Mouse (Mus musculus) erythroblast, embryonic 14.5 days (primary cell): ENCODE data around the gene Vps41. TPM values are rescaled to one million over a fixed set of nuclear protein-coding genes. Genes with fewer than 3 reads are reported as not detected.

ENCODE experiments used
- H3K27me3 ChIP-seq: 2 replicates; pipeline ENCODE4 v1.6.1; 2012; ENCODE audit warnings: inconsistent platforms; ENCODE audit not compliant: control insufficient read depth
- H3K36me3 ChIP-seq: 2 replicates; pipeline ENCODE4 v1.6.1; 2012; ENCODE audit warnings: mild to moderate bottlenecking, inconsistent platforms; ENCODE audit not compliant: control insufficient read depth
- H3K4me1 ChIP-seq: 2 replicates; pipeline ENCODE4 v1.6.1; 2012; ENCODE audit warnings: inconsistent platforms; ENCODE audit not compliant: control insufficient read depth
- H3K4me3 ChIP-seq: replicated peaks from 2 replicates; pipeline ENCODE3; 2012; ENCODE audit warnings: moderate library complexity, mild to moderate bottlenecking, inconsistent platforms
- H3K9me3 ChIP-seq: 2 replicates; pipeline ENCODE4 v1.6.1; 2012; ENCODE audit warnings: low read length, inconsistent platforms, mixed read lengths; ENCODE audit not compliant: control insufficient read depth
- GATA1 ChIP-seq: IDR thresholded peaks from 2 replicates; pipeline ENCODE4 v1.6.1; 2012; ENCODE audit warnings: low read length, inconsistent platforms, mixed read lengths
- TAL1 ChIP-seq: IDR thresholded peaks from 3 replicates; pipeline ENCODE4 v1.6.1; 2012; ENCODE audit warnings: low read length, inconsistent platforms, mixed read lengths
- polyA plus RNA-seq: library from polyadenylated mRNA; stranded (reverse); fragments of >175 nt; gene quantifications from 2 replicates; pipeline ENCODE4 v1.2.3, GENCODE M21; 2012

Vps41 gene
- polyA plus RNA-seq, 1 experiment: 0.15 TPM

- H3K27me3 ChIP-seq: no peaks in the 10 kb centered on the region
- H3K9me3 ChIP-seq: no peaks in the 10 kb centered on the region
- no peak overlapping the region for H3K4me3 ChIP-seq
- no peak for TF ChIP-seq TAL1
- no peak for TF ChIP-seq GATA1
- H3K36me3 ChIP-seq: no peaks in the 10 kb centered on the region
- H3K4me1 ChIP-seq: peaks cover 1% of the 10 kb centered on the region
Observed at GRCm38 (mm10) chr13:18896789-18897188, 179.7 kb downstream of the Vps41 start.

GRCm38 (mm10) chr13:18903623-18904022, 186.5 kb downstream of the Vps41 start:
- Histone ChIP-seq H3K27me3 (no peaks in the 10 kb centered on the region), H3K4me3 (no peak overlapping the region), H3K36me3 (no peaks in the 10 kb centered on the region), H3K4me1 (no peaks in the 10 kb centered on the region), H3K9me3 (no peaks in the 10 kb centered on the region)
- TF ChIP-seq GATA1: no peak
- no peak for TF ChIP-seq TAL1

GRCm38 (mm10) chr13:18914774-18915173, 197.7 kb downstream of the Vps41 start:
- no peaks in the 10 kb centered on the region for H3K27me3 ChIP-seq
- H3K9me3 ChIP-seq: no peaks in the 10 kb centered on the region
- H3K36me3 ChIP-seq: no peaks in the 10 kb centered on the region
- TF ChIP-seq TAL1 (no peak), GATA1 (no peak)
- no peak overlapping the region for H3K4me3 ChIP-seq
- H3K4me1 ChIP-seq: no peaks in the 10 kb centered on the region

Other genes with a start within 250 kb of the Vps41 start
- gene Amph, start 230.9 kb downstream of the Vps41 start, polyA plus RNA-seq: not detected in 2 replicates